Mouse (Mus musculus) kidney, adult 18-20 months (tissue): Measurements from ENCODE around the gene Tmem160.

Experiments
- DNase-seq: peaks from one replicate; pipeline ENCODE4 v3.0.0; 2021

Gene Tmem160

GRCm38 (mm10) chr7:16452587-16453073, at the start of gene Tmem160:
Gene Tmem160, plus strand, starts transcription at chr7:16452779.
- DNase-seq, result peak; percentile 86

- DNase-seq, result no peak
These were observed 49.3 kb upstream of the Tmem160 start for GRCm38 (mm10) chr7:16402968-16403948.

GRCm38 (mm10) chr7:16404315-16405072, 48.1 kb upstream of the Tmem160 start:
- no peak for DNase-seq

GRCm38 (mm10) chr7:16405073-16405455, 47.5 kb upstream of the Tmem160 start:
- DNase-seq, result peak; percentile 44

GRCm38 (mm10) chr7:16405516-16406351, 46.8 kb upstream of the Tmem160 start:
- DNase-seq, result peak; percentile 61

GRCm38 (mm10) chr7:16406978-16407377, 45.6 kb upstream of the Tmem160 start:
- no peak for DNase-seq

GRCm38 (mm10) chr7:16411100-16411499, 41.5 kb upstream of the Tmem160 start:
- DNase-seq, result no peak

GRCm38 (mm10) chr7:16412220-16412896, 40.2 kb upstream of the Tmem160 start:
- DNase-seq, result no peak

- DNase-seq, result no peak
These were observed 39.6 kb upstream of the Tmem160 start for GRCm38 (mm10) chr7:16412930-16413329.

GRCm38 (mm10) chr7:16415426-16415825, 37.2 kb upstream of the Tmem160 start:
- DNase-seq, result peak; percentile 35

DNA sequence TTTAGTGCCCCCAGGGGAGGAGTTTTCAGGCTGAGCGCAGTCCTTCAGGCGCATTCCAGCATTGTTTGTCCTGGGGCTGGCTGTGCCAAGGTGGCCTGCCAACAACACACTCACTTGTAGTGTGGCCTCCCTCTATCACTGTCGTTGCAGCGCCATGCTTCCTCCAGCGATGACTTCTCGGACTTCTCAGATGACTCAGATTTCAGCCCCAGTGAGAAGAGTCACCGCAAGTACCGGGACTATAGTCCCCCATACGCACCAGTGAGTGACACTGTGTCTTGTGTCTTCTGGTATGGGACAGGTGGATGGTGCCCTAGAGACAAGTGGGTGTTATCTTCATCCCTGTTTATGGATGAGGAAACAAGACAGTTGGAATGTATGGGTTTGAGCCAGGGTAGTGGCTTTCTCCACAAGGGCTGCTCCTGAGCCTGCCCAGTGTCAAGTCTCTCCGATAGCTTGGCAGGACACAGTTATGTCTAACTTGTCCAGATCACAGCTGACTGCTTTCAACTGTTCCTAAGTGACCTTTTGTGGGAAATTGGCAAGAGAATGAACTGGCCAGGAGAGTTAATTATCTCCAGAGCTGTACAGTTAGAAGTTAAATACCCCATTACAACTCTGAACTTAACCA, 35.3 kb upstream of the Tmem160 start:
- DNase-seq, result peak; percentile 59

DNA sequence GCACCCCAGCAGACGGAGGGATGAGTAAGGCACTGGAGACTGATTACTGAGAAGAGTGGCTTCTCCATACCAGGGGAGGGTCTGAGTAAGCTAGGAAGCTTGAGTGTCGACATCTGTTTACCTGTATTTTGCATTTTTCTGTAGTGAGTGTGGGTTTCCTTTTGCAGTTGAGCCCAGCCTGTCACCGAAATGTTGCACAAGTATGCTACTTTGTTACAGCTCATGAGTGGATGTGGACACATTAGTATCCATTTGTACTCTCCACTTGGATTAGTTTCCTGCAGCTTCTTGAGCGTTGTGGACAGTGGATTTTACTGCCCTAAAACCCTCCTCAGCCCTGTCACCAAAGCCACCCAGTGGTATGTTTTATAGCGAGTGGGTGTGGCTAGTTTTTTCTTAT, 33.9 kb upstream of the Tmem160 start:
- no peak for DNase-seq

- no peak for DNase-seq
These were observed 32.0 kb upstream of the Tmem160 start for GRCm38 (mm10) chr7:16420493-16421118.

GRCm38 (mm10) chr7:16422222-16422856, 30.2 kb upstream of the Tmem160 start:
- DNase-seq, result peak; percentile 49

DNA sequence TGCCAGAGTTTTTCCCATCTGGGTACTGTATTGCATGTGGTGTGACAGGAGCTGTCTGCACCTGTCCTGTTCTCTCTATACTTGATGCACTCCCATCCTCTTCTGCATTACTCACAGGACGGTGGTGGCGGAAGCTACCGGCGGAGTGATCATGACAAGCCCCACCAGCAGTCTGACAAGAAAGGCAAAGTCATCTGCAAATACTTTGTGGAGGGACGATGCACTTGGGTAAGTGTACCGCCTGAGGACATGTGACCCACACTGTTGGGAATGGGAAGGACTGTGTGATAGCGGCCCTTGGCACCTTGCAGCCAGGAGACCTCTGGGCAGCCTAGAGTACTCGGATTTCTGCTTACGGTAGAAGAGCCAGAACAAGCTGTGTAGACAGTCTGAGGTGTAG, 28.8 kb upstream of the Tmem160 start:
- DNase-seq, result no peak

DNA sequence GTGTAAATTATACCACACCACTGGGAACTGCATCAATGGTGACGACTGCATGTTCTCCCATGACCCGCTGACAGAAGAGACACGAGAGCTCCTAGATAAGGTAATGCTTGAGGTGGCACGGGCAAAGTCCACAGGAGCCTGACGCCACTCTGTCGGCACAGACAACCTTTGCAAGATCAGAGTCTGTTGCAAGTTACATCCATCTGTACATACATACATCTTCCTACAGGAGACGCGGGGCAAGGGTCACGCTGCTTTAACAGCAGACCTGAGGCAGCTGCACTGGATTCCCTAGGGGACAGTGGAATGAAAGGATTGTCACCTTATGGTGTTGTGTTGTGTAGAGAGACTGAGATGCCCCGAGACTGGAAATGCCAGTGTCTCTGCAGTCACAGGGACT, 26.9 kb upstream of the Tmem160 start:
- no peak for DNase-seq

GRCm38 (mm10) chr7:16426129-16426729, 26.4 kb upstream of the Tmem160 start:
- DNase-seq, result peak; percentile 88

GRCm38 (mm10) chr7:16433352-16433971, 19.1 kb upstream of the Tmem160 start:
- DNase-seq, result no peak

GRCm38 (mm10) chr7:16435088-16435487, 17.5 kb upstream of the Tmem160 start:
- no peak for DNase-seq

DNA sequence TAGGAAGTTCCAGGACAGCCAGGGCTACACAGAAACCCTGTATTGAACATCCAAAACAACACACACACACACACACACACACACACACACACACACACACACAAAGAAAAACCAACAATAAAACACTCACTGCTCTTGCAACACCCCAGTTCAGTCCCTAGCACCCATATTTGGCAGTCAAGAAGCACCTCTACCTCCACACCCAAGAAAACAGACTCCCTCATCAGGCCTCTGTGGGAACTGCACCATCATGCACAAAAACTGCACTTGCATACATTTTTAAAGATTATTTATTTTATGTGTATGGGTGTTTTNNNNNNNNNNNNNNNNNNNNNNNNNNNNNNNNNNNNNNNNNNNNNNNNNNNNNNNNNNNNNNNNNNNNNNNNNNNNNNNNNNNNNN, 11.3 kb upstream of the Tmem160 start:
- DNase-seq, result no peak
